Mouse (Mus musculus): Measurements from ENCODE around the gene Mitf. TPM values are rescaled to one million over a fixed set of nuclear protein-coding genes. Genes with fewer than 3 reads are reported as not detected.

Mitf gene
- polyA plus RNA-seq, 1 experiment from 2014 or later: 26.4 TPM

DNA sequence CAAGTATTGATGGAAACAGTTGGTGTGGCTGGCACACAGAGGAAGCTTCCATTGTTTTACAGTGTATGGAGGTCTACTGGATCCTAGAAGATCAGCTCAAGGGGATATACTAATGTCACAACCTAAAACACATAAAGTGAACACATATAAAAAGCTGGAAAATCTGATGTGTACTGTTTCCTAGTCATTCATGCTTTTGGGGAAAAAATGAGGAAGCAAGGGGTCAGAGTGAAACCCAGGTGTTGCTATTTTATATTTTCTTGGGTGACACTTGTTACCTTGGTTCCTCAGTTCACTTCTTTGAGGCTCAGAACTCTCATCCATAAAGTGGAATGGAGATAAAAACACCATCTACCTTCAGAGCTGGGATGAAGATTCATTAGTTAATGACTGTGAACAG is 32.7 kb downstream of the Mitf start:
- H3K27me3 ChIP-seq (ENCODE audit: control insufficient read depth, insufficient read depth, low read length): no peaks in the 10 kb centered on the region
- H3K4me2 ChIP-seq (ENCODE audit: low read length): no peak overlapping the region
- H3K9me3 ChIP-seq (ENCODE audit: control insufficient read depth, low read length): no peaks in the 10 kb centered on the region
- H3K27ac ChIP-seq (replicated peaks in 1 of 2; ENCODE audit: control insufficient read depth in 1 of 2, insufficient read depth in 1 of 2, low read depth in 2 of 2, low read length in 2 of 2): no peak overlapping the region
- no peak overlapping the region for H3K9ac ChIP-seq (ENCODE audit: low read length)
- H3K36me3 ChIP-seq (ENCODE audit: control insufficient read depth, insufficient read depth, low read length): no peaks in the 10 kb centered on the region
- no peak overlapping the region for H3K4me3 ChIP-seq (ENCODE audit: control insufficient read depth in 1 of 2, insufficient read depth in 1 of 2, low read depth in 1 of 2, low read length in 2 of 2)
- ATAC-seq (ENCODE audit: insufficient number of reproducible peaks, insufficient read depth, low FRiP score, low read depth): no peak
- H3K4me1 ChIP-seq (ENCODE audit: control insufficient read depth in 2 of 2, insufficient read depth in 2 of 2, low read length in 2 of 2): peaks cover 0 to 12% of the 10 kb centered on the region in 2 experiments; a peak in 3 of 4 replicates

DNA sequence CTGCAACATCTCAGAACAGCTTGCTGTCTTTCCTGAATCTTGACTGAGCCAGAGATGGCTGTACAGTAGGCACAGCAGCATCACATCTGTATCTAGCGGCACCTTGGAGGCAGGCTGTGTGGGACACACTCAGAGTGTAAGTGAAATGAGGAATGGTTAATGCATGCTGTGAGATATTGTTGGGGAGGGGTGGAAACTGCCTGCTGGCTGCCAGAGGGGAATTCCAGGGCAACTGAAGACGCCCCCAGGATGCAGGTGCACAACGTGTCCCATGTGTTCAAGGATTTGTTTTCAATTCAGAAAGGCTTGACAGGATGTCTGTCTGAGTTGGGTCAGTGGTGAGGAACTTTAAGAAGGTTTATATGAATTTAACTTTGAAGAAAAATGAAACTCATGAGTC is 37.3 kb downstream of the Mitf start:
- H3K9me3 ChIP-seq (ENCODE audit: control insufficient read depth, low read length): no peaks in the 10 kb centered on the region
- H3K9ac ChIP-seq (ENCODE audit: low read length): no peak overlapping the region
- no peaks in the 10 kb centered on the region for H3K27me3 ChIP-seq (ENCODE audit: control insufficient read depth, insufficient read depth, low read length)
- H3K36me3 ChIP-seq (ENCODE audit: control insufficient read depth, insufficient read depth, low read length): no peaks in the 10 kb centered on the region
- 75% methylated on average over 3 of the region's 3 CpGs for WGBS
- no peak overlapping the region for H3K4me2 ChIP-seq (ENCODE audit: low read length)
- no peak for ATAC-seq (ENCODE audit: insufficient number of reproducible peaks, insufficient read depth, low FRiP score, low read depth)
- no peak overlapping the region for H3K4me3 ChIP-seq (ENCODE audit: control insufficient read depth in 1 of 2, insufficient read depth in 1 of 2, low read depth in 1 of 2, low read length in 2 of 2)
- H3K4me1 ChIP-seq (ENCODE audit: control insufficient read depth in 2 of 2, insufficient read depth in 2 of 2, low read length in 2 of 2): peaks cover 9 to 15% of the 10 kb centered on the region in 2 experiments
- no peak overlapping the region for H3K27ac ChIP-seq (replicated peaks in 1 of 2; ENCODE audit: control insufficient read depth in 1 of 2, insufficient read depth in 1 of 2, low read depth in 2 of 2, low read length in 2 of 2)

DNA sequence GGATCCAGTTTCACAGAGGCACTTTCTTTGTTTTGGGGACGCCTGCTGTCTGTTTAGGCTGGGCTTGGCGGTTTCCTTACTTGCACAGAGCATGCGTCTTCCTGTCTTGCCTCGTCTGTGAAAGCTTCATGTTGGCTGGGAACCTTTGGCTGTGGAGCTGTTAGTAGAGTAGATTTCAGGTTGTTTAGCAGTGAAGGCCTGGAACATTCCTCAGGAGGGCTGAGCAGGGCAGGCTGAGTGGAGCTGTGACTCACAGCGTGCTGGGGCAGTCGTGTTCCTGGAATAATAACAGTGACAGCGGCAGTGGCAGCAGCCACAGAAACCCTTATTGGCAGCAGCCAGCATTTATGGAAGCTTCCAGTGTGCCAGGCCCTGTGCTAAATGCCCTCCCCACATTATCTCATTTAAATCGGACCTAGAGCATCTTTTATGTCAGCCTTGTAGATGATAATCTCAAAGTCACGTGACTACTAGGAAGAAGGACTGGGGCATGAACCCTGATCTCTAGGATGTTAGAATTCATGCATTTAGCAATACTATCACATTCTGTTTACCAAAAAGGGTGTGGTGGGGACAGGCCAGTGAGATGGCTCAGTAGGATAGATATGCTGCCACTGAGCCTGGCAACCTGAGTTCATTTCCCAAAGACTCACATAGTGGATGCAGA is 41.5 kb downstream of the Mitf start:
- Histone ChIP-seq H3K4me2 (ENCODE audit: low read length) (no peak overlapping the region), H3K4me3 (ENCODE audit: control insufficient read depth in 1 of 2, insufficient read depth in 1 of 2, low read depth in 1 of 2, low read length in 2 of 2) (no peak overlapping the region), H3K9ac (ENCODE audit: low read length) (no peak overlapping the region), H3K27me3 (ENCODE audit: control insufficient read depth, insufficient read depth, low read length) (no peaks in the 10 kb centered on the region), H3K36me3 (ENCODE audit: control insufficient read depth, insufficient read depth, low read length) (no peaks in the 10 kb centered on the region), H3K27ac (replicated peaks in 1 of 2; ENCODE audit: control insufficient read depth in 1 of 2, insufficient read depth in 1 of 2, low read depth in 2 of 2, low read length in 2 of 2) (peak overlapping the region; percentile 26 to 71), H3K9me3 (ENCODE audit: control insufficient read depth, low read length) (no peaks in the 10 kb centered on the region), H3K4me1 (ENCODE audit: control insufficient read depth in 2 of 2, insufficient read depth in 2 of 2, low read length in 2 of 2) (peaks cover 11 to 20% of the 10 kb centered on the region in 2 experiments)
- WGBS: 32% methylated on average over 9 of the region's 9 CpGs
- 0 out of 2 replicates have a peak, but pooled peaks have one; percentile 43 for ATAC-seq (ENCODE audit: insufficient number of reproducible peaks, insufficient read depth, low FRiP score, low read depth)

DNA sequence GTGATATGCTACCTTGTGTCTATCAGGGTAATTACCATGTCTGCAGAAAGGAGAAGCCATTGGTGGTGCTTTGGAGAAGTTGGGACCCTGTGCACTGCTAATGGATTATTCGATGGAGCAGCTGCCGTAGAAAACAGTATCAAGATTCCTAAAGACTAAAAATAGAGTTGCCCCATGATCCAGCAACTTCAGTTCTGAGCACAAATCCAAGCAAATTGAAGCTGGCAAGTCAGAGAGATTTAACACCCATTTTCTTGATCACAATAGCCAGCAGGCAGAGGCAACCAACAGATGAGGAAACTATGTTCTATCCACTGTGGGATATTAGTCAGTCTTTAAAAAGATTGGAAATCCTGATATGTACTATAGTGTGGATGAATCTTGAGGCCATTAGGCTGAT is 47.4 kb downstream of the Mitf start:
- peaks cover 5 to 21% of the 10 kb centered on the region in 2 experiments; a peak in 3 of 4 replicates for H3K4me1 ChIP-seq (ENCODE audit: control insufficient read depth in 2 of 2, insufficient read depth in 2 of 2, low read length in 2 of 2)
- H3K36me3 ChIP-seq (ENCODE audit: control insufficient read depth, insufficient read depth, low read length): no peaks in the 10 kb centered on the region
- H3K4me2 ChIP-seq (ENCODE audit: low read length): no peak overlapping the region
- no peak for ATAC-seq (ENCODE audit: insufficient number of reproducible peaks, insufficient read depth, low FRiP score, low read depth)
- no peak overlapping the region for H3K4me3 ChIP-seq (ENCODE audit: control insufficient read depth in 1 of 2, insufficient read depth in 1 of 2, low read depth in 1 of 2, low read length in 2 of 2)
- H3K27ac ChIP-seq (replicated peaks in 1 of 2; ENCODE audit: control insufficient read depth in 1 of 2, insufficient read depth in 1 of 2, low read depth in 2 of 2, low read length in 2 of 2): no peak overlapping the region
- no peak overlapping the region for H3K9ac ChIP-seq (ENCODE audit: low read length)
- no peaks in the 10 kb centered on the region for H3K27me3 ChIP-seq (ENCODE audit: control insufficient read depth, insufficient read depth, low read length)
- 61% methylated on average over 2 of the region's 2 CpGs for WGBS
- H3K9me3 ChIP-seq (ENCODE audit: control insufficient read depth, low read length): no peaks in the 10 kb centered on the region

DNA sequence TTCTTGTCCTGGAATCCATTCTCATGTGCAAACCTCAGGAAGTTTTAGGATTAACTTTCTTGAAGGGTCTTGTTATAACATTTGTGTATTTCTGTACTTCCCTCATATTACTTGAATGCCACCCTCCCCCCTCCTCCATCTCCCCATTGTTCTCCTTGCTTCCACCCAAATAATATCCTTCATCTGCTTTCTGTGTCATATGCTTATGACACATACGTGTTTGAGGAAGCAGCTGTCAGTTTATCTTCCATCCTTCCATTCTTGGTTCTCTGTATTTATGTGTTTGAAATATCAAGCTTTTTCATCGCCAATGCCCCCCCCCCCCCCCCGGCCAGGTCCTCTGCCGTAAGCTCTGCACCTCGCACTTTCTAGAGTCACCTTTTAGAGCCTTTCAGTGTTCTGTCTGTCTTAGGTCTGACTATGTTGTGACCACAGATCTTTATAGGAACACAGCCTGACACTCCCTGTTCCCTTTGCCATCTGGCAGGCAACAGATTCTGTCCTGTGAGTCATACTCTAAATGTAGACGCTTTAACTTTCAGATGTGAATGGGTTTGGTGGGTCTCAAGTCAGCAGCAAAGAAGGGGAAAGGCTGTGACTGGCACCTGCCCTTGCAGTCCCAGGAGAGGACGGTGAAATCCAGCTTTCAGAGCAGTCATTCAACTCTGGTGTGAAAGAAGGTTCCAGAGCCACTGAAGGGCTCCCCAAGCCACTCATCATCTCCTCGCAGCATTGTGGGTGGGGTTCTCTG is 48.7 kb downstream of the Mitf start:
- peak overlapping the region; percentile 30 to 48 for H3K27ac ChIP-seq (replicated peaks in 1 of 2; ENCODE audit: control insufficient read depth in 1 of 2, insufficient read depth in 1 of 2, low read depth in 2 of 2, low read length in 2 of 2)
- no peaks in the 10 kb centered on the region for H3K36me3 ChIP-seq (ENCODE audit: control insufficient read depth, insufficient read depth, low read length)
- peaks cover 5 to 21% of the 10 kb centered on the region in 2 experiments; a peak in 3 of 4 replicates for H3K4me1 ChIP-seq (ENCODE audit: control insufficient read depth in 2 of 2, insufficient read depth in 2 of 2, low read length in 2 of 2)
- H3K9ac ChIP-seq (ENCODE audit: low read length): no peak overlapping the region
- no peaks in the 10 kb centered on the region for H3K9me3 ChIP-seq (ENCODE audit: control insufficient read depth, low read length)
- no peak overlapping the region for H3K4me2 ChIP-seq (ENCODE audit: low read length)
- ATAC-seq (ENCODE audit: insufficient number of reproducible peaks, insufficient read depth, low FRiP score, low read depth): peak; percentile 26; the same call in 1 of the 2 replicates
- H3K4me3 ChIP-seq (ENCODE audit: control insufficient read depth in 1 of 2, insufficient read depth in 1 of 2, low read depth in 1 of 2, low read length in 2 of 2): no peak overlapping the region
- no peaks in the 10 kb centered on the region for H3K27me3 ChIP-seq (ENCODE audit: control insufficient read depth, insufficient read depth, low read length)
- WGBS: 46% methylated on average over 8 of the region's 8 CpGs

DNA sequence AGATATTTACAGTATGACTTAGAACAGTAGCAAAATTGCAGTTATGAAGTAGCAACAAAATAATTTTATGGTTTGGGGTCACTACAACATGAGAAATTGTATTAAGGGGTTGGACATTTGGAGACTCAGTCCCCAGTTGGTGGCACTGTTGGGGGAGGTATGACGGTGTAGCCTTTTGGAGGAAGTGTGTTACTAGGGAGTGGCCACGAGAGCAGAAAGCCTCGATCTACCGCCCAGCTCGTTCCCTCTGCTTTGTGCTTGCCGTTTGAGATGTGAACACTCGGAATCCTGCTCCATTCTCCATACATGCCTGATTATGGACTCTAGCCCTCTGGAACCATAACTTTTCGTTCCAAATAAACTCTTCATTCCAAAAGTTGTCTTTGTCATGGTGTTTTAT is 49.6 kb downstream of the Mitf start:
- H3K27me3 ChIP-seq (ENCODE audit: control insufficient read depth, insufficient read depth, low read length): no peaks in the 10 kb centered on the region
- no peak overlapping the region for H3K9ac ChIP-seq (ENCODE audit: low read length)
- H3K4me2 ChIP-seq (ENCODE audit: low read length): no peak overlapping the region
- no peaks in the 10 kb centered on the region for H3K36me3 ChIP-seq (ENCODE audit: control insufficient read depth, insufficient read depth, low read length)
- no peaks in the 10 kb centered on the region for H3K9me3 ChIP-seq (ENCODE audit: control insufficient read depth, low read length)
- WGBS: 62% methylated on average over 8 of the region's 8 CpGs
- peaks cover 3 to 21% of the 10 kb centered on the region in 2 experiments; a peak in 3 of 4 replicates for H3K4me1 ChIP-seq (ENCODE audit: control insufficient read depth in 2 of 2, insufficient read depth in 2 of 2, low read length in 2 of 2)
- H3K4me3 ChIP-seq (ENCODE audit: control insufficient read depth in 1 of 2, insufficient read depth in 1 of 2, low read depth in 1 of 2, low read length in 2 of 2): no peak overlapping the region
- peak overlapping the region in 1 of 2 experiments; percentile 48; a peak in 1 of 4 replicates for H3K27ac ChIP-seq (replicated peaks in 1 of 2; ENCODE audit: control insufficient read depth in 1 of 2, insufficient read depth in 1 of 2, low read depth in 2 of 2, low read length in 2 of 2)
- no peak for ATAC-seq (ENCODE audit: insufficient number of reproducible peaks, insufficient read depth, low FRiP score, low read depth)

DNA sequence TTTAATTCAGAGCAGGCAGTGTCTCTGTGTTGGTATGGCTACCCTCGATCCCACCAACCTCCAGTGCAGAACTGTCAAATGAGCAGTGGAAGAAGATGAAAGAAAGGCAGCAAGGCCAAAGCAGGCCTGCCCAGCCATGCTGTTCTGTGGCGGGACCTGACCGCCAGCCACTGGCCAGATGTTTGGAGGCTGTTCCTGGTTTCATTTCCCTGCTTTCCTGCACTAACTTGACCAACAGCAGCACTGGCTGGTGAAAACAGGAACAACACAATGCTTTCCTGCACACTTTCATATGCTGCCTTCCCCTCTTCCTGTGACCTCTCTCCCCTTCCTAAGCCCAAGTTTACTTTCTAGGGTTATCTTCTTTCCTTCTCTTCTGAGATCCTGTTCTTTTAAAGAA is 50.8 kb downstream of the Mitf start:
- 58% methylated on average over 3 of the region's 3 CpGs for WGBS
- no peak overlapping the region for H3K27ac ChIP-seq (replicated peaks in 1 of 2; ENCODE audit: control insufficient read depth in 1 of 2, insufficient read depth in 1 of 2, low read depth in 2 of 2, low read length in 2 of 2)

More for the DNA sequence above, 50.8 kb downstream of the Mitf start:
- peaks cover 3 to 16% of the 10 kb centered on the region in 2 experiments; a peak in 3 of 4 replicates for H3K4me1 ChIP-seq (ENCODE audit: control insufficient read depth in 2 of 2, insufficient read depth in 2 of 2, low read length in 2 of 2)
- no peak overlapping the region for H3K4me3 ChIP-seq (ENCODE audit: control insufficient read depth in 1 of 2, insufficient read depth in 1 of 2, low read depth in 1 of 2, low read length in 2 of 2)
- no peak overlapping the region for H3K4me2 ChIP-seq (ENCODE audit: low read length)
- no peaks in the 10 kb centered on the region for H3K36me3 ChIP-seq (ENCODE audit: control insufficient read depth, insufficient read depth, low read length)
- no peaks in the 10 kb centered on the region for H3K27me3 ChIP-seq (ENCODE audit: control insufficient read depth, insufficient read depth, low read length)
- no peaks in the 10 kb centered on the region for H3K9me3 ChIP-seq (ENCODE audit: control insufficient read depth, low read length)
- no peak overlapping the region for H3K9ac ChIP-seq (ENCODE audit: low read length)
- no peak for ATAC-seq (ENCODE audit: insufficient number of reproducible peaks, insufficient read depth, low FRiP score, low read depth)
